Mouse (Mus musculus): ENCODE measurements at regions not wholly inside any gene's neighbourhood (a gene's known extent, or its start where the extent isn't known, plus 50 kb on each side); places are given as distances from the start of the nearest gene placed in this dataset.

- no peak overlapping the region for H3K4me3 ChIP-seq
- H3K27ac ChIP-seq, result no peak overlapping the region
- WGBS, result 84% methylated on average over 3 of the region's 3 CpGs
- H3K27me3 ChIP-seq (ENCODE audit: poor library complexity, severe bottlenecking), result no peaks in the 10 kb centered on the region
- H3K36me3 ChIP-seq (replicated peaks), result no peaks in the 10 kb centered on the region
- no peaks in the 10 kb centered on the region for H3K9me3 ChIP-seq
- DNase-seq (ENCODE audit: extremely low spot score, low spot score), result no peak
- H3K4me1 ChIP-seq, result no peaks in the 10 kb centered on the region
Observed at GRCm38 (mm10) chr11:24226755-24227154, 148.9 kb downstream of the Bcl11a start.

- H3K27ac ChIP-seq, result no peak overlapping the region
- no peak for DNase-seq (ENCODE audit: extremely low spot score, low spot score)
- H3K27me3 ChIP-seq (ENCODE audit: poor library complexity, severe bottlenecking), result no peaks in the 10 kb centered on the region
- no peaks in the 10 kb centered on the region for H3K9me3 ChIP-seq
- H3K36me3 ChIP-seq (replicated peaks), result no peaks in the 10 kb centered on the region
- H3K4me3 ChIP-seq, result no peak overlapping the region
- 88% methylated on average over 11 of the region's 11 CpGs for whole genome bisulfite sequencing
- H3K4me1 ChIP-seq, result peaks cover 19% of the 10 kb centered on the region; the same call in 1 of the 2 replicates
Observed at GRCm38 (mm10) chr11:24233376-24233775, 155.5 kb downstream of the Bcl11a start.

GRCm38 (mm10) chr11:24233821-24234220, 156.0 kb downstream of the Bcl11a start:
- WGBS, result 66% methylated on average over 9 of the region's 9 CpGs
- H3K4me3 ChIP-seq, result no peak overlapping the region
- H3K27ac ChIP-seq, result no peak overlapping the region
- H3K27me3 ChIP-seq (ENCODE audit: poor library complexity, severe bottlenecking), result no peaks in the 10 kb centered on the region
- H3K36me3 ChIP-seq (replicated peaks), result no peaks in the 10 kb centered on the region
- DNase-seq (ENCODE audit: extremely low spot score, low spot score), result no peak
- no peaks in the 10 kb centered on the region for H3K9me3 ChIP-seq
- H3K4me1 ChIP-seq, result peaks cover 19% of the 10 kb centered on the region; the same call in 1 of the 2 replicates

- WGBS, result 73% methylated on average over 3 of the region's 3 CpGs
- H3K27ac ChIP-seq, result peak overlapping the region; percentile 20; the same call in 1 of the 2 replicates
- DNase-seq (ENCODE audit: extremely low spot score, low spot score), result no peak
Observed at GRCm38 (mm10) chr11:24234422-24234821, 156.6 kb downstream of the Bcl11a start.

GRCm38 (mm10) chr11:24235326-24235725, 157.5 kb downstream of the Bcl11a start:
- Histone ChIP-seq H3K27ac (no peak overlapping the region), H3K4me3 (no peak overlapping the region), H3K27me3 (ENCODE audit: poor library complexity, severe bottlenecking) (no peaks in the 10 kb centered on the region), H3K36me3 (replicated peaks) (no peaks in the 10 kb centered on the region), H3K4me1 (peaks cover 19% of the 10 kb centered on the region; the same call in 1 of the 2 replicates), H3K9me3 (no peaks in the 10 kb centered on the region)
- DNase-seq (ENCODE audit: extremely low spot score, low spot score), result no peak
- WGBS, result 87% methylated on average over 4 of the region's 4 CpGs

More at GRCm38 (mm10) chr11:24234422-24234821, 156.6 kb downstream of the Bcl11a start:
- Histone ChIP-seq H3K9me3 (no peaks in the 10 kb centered on the region), H3K4me3 (no peak overlapping the region), H3K36me3 (replicated peaks) (no peaks in the 10 kb centered on the region), H3K27me3 (ENCODE audit: poor library complexity, severe bottlenecking) (no peaks in the 10 kb centered on the region), H3K4me1 (peaks cover 19% of the 10 kb centered on the region; the same call in 1 of the 2 replicates)

GRCm38 (mm10) chr11:24239631-24240030, 161.8 kb downstream of the Bcl11a start:
- H3K27me3 ChIP-seq (ENCODE audit: poor library complexity, severe bottlenecking), result no peaks in the 10 kb centered on the region

GRCm38 (mm10) chr11:24242096-24242495, 164.2 kb downstream of the Bcl11a start:
- no peak overlapping the region for H3K27ac ChIP-seq
- H3K36me3 ChIP-seq (replicated peaks), result no peaks in the 10 kb centered on the region
- 85% methylated on average over 4 of the region's 4 CpGs for WGBS
- no peak for DNase-seq (ENCODE audit: extremely low spot score, low spot score)
- no peak overlapping the region for H3K4me3 ChIP-seq
- H3K4me1 ChIP-seq, result peaks cover 14% of the 10 kb centered on the region
- H3K27me3 ChIP-seq (ENCODE audit: poor library complexity, severe bottlenecking), result no peaks in the 10 kb centered on the region
- peaks cover under 1% of the 10 kb centered on the region; the same call in 1 of the 2 replicates for H3K9me3 ChIP-seq

More at GRCm38 (mm10) chr11:24239631-24240030, 161.8 kb downstream of the Bcl11a start:
- WGBS, result 93% methylated on average over 6 of the region's 6 CpGs
- no peaks in the 10 kb centered on the region for H3K9me3 ChIP-seq
- H3K4me3 ChIP-seq, result no peak overlapping the region
- H3K36me3 ChIP-seq (replicated peaks), result no peaks in the 10 kb centered on the region
- no peak for DNase-seq (ENCODE audit: extremely low spot score, low spot score)
- H3K27ac ChIP-seq, result no peak overlapping the region
- peaks cover 20% of the 10 kb centered on the region for H3K4me1 ChIP-seq

- Histone ChIP-seq H3K4me3 (no peak overlapping the region), H3K36me3 (replicated peaks) (no peaks in the 10 kb centered on the region), H3K4me1 (peaks cover 12% of the 10 kb centered on the region), H3K9me3 (peaks cover 3% of the 10 kb centered on the region; the same call in 1 of the 2 replicates), H3K27ac (0 out of 2 replicates have a peak overlapping the region, but pooled peaks have one; percentile 25), H3K27me3 (ENCODE audit: poor library complexity, severe bottlenecking) (no peaks in the 10 kb centered on the region)
- DNase-seq (ENCODE audit: extremely low spot score, low spot score), result no peak
- WGBS, result 21% methylated on average over 2 of the region's 2 CpGs
Observed at GRCm38 (mm10) chr11:24242888-24243287, 165.0 kb downstream of the Bcl11a start.

GRCm38 (mm10) chr11:24245390-24245789, 167.5 kb downstream of the Bcl11a start:
- H3K27me3 ChIP-seq (ENCODE audit: poor library complexity, severe bottlenecking), result no peaks in the 10 kb centered on the region
- H3K27ac ChIP-seq, result no peak overlapping the region
- no peak for DNase-seq (ENCODE audit: extremely low spot score, low spot score)
- H3K36me3 ChIP-seq (replicated peaks), result no peaks in the 10 kb centered on the region
- no peak overlapping the region for H3K4me3 ChIP-seq
- peaks cover 3% of the 10 kb centered on the region; the same call in 1 of the 2 replicates for H3K9me3 ChIP-seq
- WGBS, result 79% methylated on average over 4 of the region's 4 CpGs
- peaks cover 18% of the 10 kb centered on the region for H3K4me1 ChIP-seq

GRCm38 (mm10) chr11:24246314-24246713, 168.5 kb downstream of the Bcl11a start:
- no peaks in the 10 kb centered on the region for H3K27me3 ChIP-seq (ENCODE audit: poor library complexity, severe bottlenecking)
- H3K9me3 ChIP-seq, result peaks cover 3% of the 10 kb centered on the region; the same call in 1 of the 2 replicates
- no peak overlapping the region for H3K4me3 ChIP-seq
- no peak for DNase-seq (ENCODE audit: extremely low spot score, low spot score)
- no peaks in the 10 kb centered on the region for H3K36me3 ChIP-seq (replicated peaks)
- peaks cover 25% of the 10 kb centered on the region for H3K4me1 ChIP-seq
- no peak overlapping the region for H3K27ac ChIP-seq
- 64% methylated on average over 3 of the region's 3 CpGs for WGBS

- H3K9me3 ChIP-seq, result peaks cover 3% of the 10 kb centered on the region; the same call in 1 of the 2 replicates
- no peak for DNase-seq (ENCODE audit: extremely low spot score, low spot score)
- H3K4me3 ChIP-seq, result no peak overlapping the region
- H3K36me3 ChIP-seq (replicated peaks), result no peaks in the 10 kb centered on the region
- peaks cover 29% of the 10 kb centered on the region for H3K4me1 ChIP-seq
- no peaks in the 10 kb centered on the region for H3K27me3 ChIP-seq (ENCODE audit: poor library complexity, severe bottlenecking)
- 88% methylated on average over 4 of the region's 4 CpGs for WGBS
- H3K27ac ChIP-seq, result no peak overlapping the region
Observed at GRCm38 (mm10) chr11:24247285-24247684, 169.4 kb downstream of the Bcl11a start.

GRCm38 (mm10) chr11:24251516-24251915, 173.7 kb downstream of the Bcl11a start:
- Histone ChIP-seq H3K4me3 (no peak overlapping the region), H3K27me3 (ENCODE audit: poor library complexity, severe bottlenecking) (no peaks in the 10 kb centered on the region), H3K36me3 (replicated peaks) (no peaks in the 10 kb centered on the region), H3K27ac (no peak overlapping the region), H3K4me1 (peaks cover 22% of the 10 kb centered on the region), H3K9me3 (peaks cover 3% of the 10 kb centered on the region; the same call in 1 of the 2 replicates)
- WGBS, result 57% methylated on average over 5 of the region's 5 CpGs
- DNase-seq (ENCODE audit: extremely low spot score, low spot score), result no peak

GRCm38 (mm10) chr11:24255201-24256060, 177.6 kb downstream of the Bcl11a start:
- Histone ChIP-seq H3K27ac (no peak overlapping the region), H3K36me3 (replicated peaks) (no peaks in the 10 kb centered on the region), H3K27me3 (ENCODE audit: poor library complexity, severe bottlenecking) (no peaks in the 10 kb centered on the region), H3K9me3 (no peaks in the 10 kb centered on the region), H3K4me3 (no peak overlapping the region), H3K4me1 (peaks cover 24% of the 10 kb centered on the region)
- 91% methylated on average over 22 of the region's 22 CpGs for WGBS
- DNase-seq (ENCODE audit: extremely low spot score, low spot score), result no peak
